Mouse (Mus musculus): ENCODE results near the gene Hist3h2a. TPM values are rescaled to one million over a fixed set of nuclear protein-coding genes. Genes with fewer than 3 reads are reported as not detected.
"Not testable (repeated sequence)": the region's sequence is repeated elsewhere in the genome, so short reads cannot be mapped to it uniquely, and the experiment has no call there.

Hist3h2a gene
- total RNA-seq, 4 experiments from 2014 or later = 18.8 to 28.5 (median 26.2) TPM

- no peak for DNase-seq
Measured at GRCm38 (mm10) chr11:58947798-58948528, 6.5 kb upstream of the Hist3h2a start.

- peak; percentile 35 for DNase-seq
Measured at GRCm38 (mm10) chr11:58948542-58949479, 5.7 kb upstream of the Hist3h2a start, which contains the start of gene Hist3h2ba. Gene Hist3h2ba (plus strand): TSS chr11:58948920.

- no peak for DNase-seq
Measured at GRCm38 (mm10) chr11:58949480-58950431, 4.7 kb upstream of the Hist3h2a start.

- no peak for DNase-seq
Measured at GRCm38 (mm10) chr11:58951210-58951609, 3.3 kb upstream of the Hist3h2a start.

GRCm38 (mm10) chr11:58953351-58954169, 925 bp upstream of the Hist3h2a start:
- no peak for DNase-seq

GRCm38 (mm10) chr11:58954170-58954419, 390 bp upstream of the Hist3h2a start:
- not testable (repeated sequence) for DNase-seq

GRCm38 (mm10) chr11:58955143-58955867, 820 bp downstream of the Hist3h2a start:
- no peak for DNase-seq

GRCm38 (mm10) chr11:58955868-58956257, 1.4 kb downstream of the Hist3h2a start:
- no peak for DNase-seq

GRCm38 (mm10) chr11:58957226-58957914, 2.9 kb downstream of the Hist3h2a start:
- no peak for DNase-seq

- no peak for DNase-seq
Measured at GRCm38 (mm10) chr11:58958536-58958935, 4.1 kb downstream of the Hist3h2a start.

- DNase-seq = no peak
Measured at GRCm38 (mm10) chr11:58959186-58959825, 4.8 kb downstream of the Hist3h2a start.

- peak; percentile 78 for DNase-seq
Measured at GRCm38 (mm10) chr11:58959921-58960465, 5.5 kb downstream of the Hist3h2a start.

- no peak for DNase-seq
Measured at GRCm38 (mm10) chr11:58961364-58962177, 7.1 kb downstream of the Hist3h2a start.

- DNase-seq = no peak
Measured at GRCm38 (mm10) chr11:58963543-58963942, 9.1 kb downstream of the Hist3h2a start.

- DNase-seq = no peak
Measured at GRCm38 (mm10) chr11:58964216-58964615, 9.7 kb downstream of the Hist3h2a start.

- no peak for DNase-seq
Measured at GRCm38 (mm10) chr11:58965001-58965760, 10.7 kb downstream of the Hist3h2a start.

GRCm38 (mm10) chr11:58967346-58967745, 12.9 kb downstream of the Hist3h2a start:
- DNase-seq = no peak

- DNase-seq = no peak
Measured at GRCm38 (mm10) chr11:58968551-58968950, 14.1 kb downstream of the Hist3h2a start.
